Mouse (Mus musculus) urinary bladder, postnatal 36 days (tissue): ENCODE measurements around the gene Srbd1.

Experiments used
- DNase-seq, 2 experiments: peaks; one replicate each; pipeline ENCODE4 v3.0.0; 2022; ENCODE audit warnings: low spot score in 2 of 2, mixed read lengths in 1 of 2

Srbd1 gene

DNA sequence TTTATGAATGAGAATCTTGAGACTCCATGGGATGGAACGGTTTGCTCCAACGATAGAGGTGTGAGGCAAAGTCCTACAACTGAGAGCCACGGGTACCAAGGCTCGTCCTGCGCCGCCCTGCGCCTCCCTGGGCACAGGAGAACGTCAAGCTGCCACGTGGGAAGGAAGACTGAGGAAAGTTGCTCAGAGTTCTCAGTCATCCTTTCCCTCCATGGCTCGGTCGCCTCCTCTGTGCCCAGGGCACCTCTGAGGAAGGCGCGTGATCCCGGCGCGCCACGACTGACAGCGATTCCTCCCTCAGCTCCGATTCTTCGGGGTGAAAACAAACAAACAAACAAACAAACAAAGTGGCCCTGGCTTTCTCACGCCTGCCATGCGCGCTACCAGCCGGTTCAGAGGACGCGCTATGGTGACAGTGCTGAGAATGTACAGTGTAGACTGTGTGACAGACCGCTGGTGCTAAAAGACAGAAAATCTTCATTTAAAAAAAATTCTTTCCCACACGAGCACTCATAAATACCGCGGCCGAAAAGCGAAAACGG, 367 bp downstream of the Srbd1 start:
- DNase-seq: no peak

DNA sequence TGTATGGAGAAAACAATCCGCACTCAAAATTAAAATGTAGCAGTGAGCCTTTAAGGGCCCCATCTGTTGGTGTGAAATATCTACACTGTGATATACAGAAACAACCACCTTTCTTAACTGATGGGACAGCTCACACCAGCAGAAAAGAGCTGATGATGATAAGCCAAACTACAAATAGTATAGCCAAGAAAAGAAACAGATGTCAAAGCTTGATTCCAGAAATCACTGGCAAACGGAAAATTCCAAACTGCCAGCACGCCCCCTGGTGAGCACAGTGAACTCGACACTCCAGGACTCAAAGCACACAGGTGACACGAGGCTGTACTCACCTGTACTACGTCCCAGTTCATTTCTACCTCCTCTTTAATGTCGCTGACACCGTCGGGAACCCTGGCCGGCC, 9.1 kb downstream of the Srbd1 start:
- no peak for DNase-seq

DNA sequence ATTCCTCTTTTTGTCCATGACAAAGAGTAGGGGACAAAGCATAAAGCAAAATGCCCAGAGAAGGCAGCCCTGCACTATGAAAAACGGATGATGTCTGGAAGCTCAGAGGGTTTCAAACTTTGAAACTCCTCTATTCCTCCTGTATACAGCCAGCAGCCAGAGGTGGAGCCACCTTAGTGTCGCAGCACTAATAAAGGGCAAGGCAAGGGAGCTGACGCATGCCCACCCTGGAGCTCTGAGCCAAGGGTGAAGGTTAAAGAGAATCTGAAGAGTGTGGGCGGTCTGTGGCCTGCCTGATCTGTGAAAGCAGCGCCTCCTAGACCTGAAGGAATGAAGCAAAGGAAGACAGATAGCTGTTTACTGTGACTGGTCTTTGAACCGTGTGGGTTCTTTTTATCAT, 10.5 kb downstream of the Srbd1 start:
- DNase-seq: no peak

DNA sequence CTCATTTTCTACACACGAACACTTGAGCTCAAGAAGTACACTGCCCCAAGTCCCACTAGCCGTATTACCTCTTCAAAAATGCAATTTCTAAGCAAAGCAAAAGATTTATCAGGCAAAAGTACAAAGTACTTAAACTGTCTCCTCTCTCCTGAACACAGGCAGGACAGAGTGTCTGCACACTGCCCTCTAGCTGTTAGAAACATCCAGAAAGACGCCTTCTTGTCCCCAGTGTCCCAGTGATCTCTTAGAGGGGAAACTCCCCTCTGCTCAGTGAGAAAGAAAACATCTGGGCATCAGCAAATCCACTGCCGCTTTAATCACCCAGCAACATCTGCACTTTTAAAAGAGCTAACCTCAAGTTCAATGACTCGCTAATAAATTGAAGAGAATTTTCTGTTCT, 12.4 kb downstream of the Srbd1 start:
- no peak for DNase-seq

DNA sequence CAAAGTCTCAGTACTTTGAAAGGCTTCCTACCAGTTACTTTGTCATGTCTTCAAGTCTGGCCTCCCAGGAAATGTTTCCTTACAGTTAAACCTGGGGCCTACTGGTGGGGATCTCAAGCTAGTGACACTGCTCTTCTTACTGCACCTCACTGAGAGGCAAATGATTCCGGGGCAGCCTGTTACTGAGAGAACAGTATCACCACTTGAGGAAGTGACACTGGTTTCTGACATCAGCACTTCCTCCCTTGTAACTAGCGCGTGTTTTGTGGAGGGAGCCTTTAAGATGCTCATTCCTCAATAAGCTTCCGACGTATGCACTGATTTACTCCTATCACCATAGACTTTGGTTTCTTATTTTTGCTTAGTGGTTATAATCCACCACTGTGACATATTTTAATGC, 16.8 kb downstream of the Srbd1 start:
- no peak for DNase-seq

DNA sequence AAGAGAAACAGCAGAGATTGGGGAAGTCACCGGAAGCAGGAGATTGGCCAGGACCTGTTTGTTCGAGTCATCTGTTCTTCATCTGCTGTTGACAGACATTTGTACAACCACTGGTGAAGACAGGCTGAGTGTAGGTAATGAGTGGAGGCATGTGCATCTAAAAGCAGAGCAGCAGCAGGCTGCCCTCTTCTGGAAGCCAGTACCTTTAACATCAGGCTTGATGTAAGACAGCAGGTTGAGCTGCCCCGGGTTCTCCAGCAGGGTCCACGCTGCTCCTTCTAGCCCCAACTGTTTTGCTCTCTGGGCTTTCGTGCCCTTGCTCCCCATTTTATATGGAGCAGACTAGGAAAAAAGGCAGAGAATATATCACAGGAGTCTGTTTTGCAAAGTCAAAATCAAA, 19.1 kb downstream of the Srbd1 start:
- DNase-seq: no peak

DNA sequence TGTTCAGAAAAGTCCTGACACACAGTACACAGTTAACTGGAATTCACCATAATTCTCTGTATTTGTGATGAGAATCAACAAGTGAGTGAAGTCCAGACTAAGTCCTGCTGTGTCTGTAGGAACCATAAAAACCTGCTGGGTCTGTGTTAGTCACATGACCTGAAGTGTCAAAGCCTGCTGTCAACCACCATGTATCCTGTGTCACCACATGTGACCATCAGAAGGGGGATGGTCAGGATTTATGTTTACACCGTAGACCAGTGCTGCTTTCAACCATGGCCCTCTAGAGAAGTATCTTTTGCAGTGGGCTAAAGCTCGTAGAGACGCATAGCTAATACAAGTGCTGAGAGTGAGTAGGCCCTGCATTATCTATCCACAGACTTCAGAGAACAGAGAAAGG, 21.8 kb downstream of the Srbd1 start:
- no peak for DNase-seq

DNA sequence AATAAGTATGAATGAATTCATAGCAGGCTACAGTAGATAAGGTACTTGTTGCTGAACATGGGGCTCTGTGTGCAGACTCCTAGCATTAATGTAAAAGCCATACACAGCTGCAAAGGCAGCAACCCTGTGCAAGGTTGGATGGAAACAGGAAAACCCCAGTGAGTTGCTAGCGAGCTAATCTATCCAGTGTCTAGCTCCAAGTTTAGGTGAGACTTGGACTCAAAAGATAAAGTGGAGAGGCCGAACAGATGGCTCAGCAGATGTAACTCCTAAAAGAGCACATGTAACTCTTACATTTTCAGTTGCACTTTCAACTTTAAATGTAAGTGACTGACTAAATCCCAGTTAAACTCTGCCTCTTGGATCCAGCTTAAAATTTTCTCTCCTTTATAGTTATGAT, 48.1 kb downstream of the Srbd1 start:
- no peak for DNase-seq

DNA sequence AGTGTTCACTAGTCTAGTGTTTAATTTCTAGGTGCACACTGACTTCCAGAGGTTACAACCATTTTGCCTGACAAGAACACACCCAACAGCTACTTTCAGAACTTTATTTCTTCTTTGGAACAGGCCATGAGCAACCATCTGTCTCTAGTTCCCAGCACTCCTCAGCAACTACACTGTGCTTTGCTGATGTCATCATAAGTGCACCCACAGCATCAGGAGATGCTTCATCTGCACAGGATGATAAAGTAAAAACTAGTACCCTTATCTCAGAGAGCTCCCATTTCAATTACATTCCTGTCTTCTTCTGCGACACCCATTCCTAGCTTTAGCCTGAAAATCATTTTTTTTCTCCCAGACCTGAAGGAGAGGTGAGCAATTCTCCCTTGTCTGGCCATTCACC, 51.9 kb downstream of the Srbd1 start:
- DNase-seq: no peak

DNA sequence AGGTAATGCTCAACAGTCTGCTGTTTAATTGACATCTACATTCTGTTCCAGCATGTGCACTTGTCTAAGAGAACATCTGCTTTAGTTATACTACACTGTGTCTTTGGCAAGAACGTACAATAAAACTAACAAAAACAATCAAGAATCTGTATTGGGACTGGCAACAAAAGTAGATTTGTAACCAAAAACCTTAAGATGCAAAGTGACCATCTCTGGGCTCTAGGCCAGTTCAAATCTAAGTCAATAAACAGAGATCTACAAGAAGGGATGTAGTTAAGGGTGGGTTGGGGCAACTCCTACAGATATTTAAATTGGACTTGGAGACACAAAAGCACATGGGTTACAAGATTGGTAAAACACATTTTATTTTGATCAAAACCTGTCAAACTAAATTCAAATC, 53.3 kb downstream of the Srbd1 start:
- DNase-seq: no peak

DNA sequence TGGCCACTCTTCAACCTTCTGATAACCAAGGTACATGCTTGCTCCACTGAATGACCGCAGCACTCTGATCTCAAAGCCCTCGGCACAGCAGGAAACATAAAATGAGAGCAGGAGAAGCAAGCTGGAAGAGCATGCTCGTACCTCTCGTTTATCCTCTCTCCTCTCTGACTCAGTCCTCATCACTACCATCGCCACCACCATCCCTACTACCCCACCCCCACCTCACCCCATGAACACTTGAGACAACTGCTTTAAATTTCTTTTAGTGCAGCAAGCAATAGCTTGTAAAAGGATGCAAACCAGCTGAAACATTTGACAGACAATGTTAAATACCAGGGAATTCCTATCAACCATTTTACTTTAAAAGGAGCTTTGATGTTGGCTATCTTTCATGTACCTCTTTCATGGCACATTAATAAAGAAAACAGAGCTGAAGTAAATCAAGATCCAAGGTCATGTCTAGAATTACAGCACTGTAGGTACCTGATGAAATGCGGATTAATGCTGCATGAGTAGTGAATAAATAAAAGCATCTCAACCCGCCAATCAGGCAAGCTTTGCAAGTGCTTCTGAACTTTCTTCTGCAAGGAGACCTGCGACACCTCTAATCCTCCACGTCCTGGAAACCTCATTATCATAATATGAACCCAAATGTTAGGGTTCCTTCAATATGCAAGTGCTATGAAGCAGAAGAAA, 54.9 kb downstream of the Srbd1 start:
- no peak for DNase-seq

DNA sequence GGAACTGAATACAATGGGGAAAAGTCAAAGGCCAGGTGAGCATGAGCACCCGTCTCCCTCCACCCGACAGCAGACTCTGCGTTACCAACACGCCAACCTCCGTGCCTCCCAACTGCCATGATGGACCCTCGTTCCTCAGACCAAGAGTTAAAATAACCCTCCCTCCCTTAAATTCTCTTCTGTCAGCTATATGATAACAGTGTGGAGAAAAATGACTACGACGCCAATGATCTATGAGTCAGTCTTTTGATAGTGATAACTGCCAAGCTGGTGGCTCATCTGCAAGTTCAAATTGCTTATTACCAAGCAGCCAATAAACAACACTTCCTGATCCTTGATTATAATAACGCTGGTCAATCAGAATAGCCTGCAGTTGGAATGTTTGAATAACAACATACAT, 57.1 kb downstream of the Srbd1 start:
- DNase-seq: no peak

DNA sequence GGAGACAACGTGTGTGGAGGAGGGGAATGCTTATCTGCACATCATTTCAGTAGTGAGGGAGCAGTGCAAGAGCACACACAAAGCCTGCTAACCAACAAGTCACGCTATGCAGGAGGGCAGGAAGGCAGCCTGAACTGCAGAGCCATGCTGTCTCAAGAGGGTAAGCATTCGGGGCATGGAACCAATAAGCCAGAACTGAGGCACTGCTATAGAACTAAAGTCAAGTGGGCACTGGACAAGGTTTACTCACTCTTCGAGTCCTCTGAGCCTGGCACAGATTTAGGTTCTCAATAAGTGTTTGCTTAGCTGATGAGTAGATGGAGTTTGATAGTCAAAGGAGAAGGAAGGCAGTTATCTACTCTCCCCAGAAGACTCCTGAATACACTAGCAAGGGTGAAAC, 58.8 kb downstream of the Srbd1 start:
- DNase-seq: no peak

DNA sequence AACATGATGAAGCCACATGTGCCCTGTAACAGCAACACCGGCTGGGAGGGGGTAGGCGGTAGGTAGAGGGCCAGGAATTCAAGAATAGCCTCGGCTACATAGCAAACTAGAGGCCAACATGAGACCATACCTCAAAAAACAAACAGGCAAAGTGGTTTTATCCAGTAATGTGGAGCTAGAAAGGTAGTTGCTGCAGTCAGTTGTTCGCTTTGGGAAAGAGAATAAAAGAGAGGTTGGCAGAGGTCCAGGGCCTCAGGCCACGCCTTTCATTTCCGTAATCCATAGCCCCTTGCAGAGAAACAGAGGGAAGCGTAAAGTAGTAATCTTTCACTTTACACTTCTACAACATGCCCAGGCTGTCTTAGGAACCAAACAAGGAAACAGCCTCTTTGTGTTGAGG, 61.8 kb downstream of the Srbd1 start:
- DNase-seq: no peak

DNA sequence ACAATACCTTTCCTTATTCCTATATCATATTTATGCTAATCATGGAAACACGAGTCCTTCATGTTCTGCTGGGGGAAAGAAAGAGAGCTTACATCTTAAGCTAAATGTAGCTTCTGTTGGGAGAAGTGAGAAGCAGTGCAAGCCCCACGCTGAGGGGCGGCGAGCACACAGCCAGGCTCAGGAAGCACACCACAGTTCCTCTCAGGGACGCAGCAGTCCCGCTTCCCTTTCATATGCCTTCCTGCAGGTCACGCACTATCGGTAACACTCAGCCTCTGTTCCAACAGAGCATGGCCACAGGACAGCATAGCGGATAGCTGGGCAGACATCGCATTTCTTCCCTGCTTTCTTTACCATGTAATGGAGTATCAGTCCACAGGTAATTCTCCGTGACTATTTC, 66.9 kb downstream of the Srbd1 start:
- no peak for DNase-seq

DNA sequence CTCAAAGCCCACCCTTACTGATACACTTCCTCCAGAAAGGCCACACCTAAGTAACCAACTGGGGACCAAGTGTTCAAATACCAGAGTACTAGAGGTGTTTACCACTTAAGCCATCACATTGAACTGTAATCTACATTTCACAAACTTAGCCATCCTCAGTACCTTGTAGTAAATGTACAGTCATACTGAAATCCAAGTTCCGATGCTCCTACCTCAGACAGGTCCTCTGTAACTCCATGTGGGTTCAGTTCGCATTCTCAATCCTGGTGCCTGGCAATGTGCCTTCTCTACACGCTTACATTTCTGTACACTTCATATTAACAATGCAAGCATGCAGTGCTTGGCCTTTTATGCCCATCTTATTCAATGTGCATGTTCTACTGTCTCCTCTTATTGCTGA, 77.5 kb downstream of the Srbd1 start:
- no peak for DNase-seq

DNA sequence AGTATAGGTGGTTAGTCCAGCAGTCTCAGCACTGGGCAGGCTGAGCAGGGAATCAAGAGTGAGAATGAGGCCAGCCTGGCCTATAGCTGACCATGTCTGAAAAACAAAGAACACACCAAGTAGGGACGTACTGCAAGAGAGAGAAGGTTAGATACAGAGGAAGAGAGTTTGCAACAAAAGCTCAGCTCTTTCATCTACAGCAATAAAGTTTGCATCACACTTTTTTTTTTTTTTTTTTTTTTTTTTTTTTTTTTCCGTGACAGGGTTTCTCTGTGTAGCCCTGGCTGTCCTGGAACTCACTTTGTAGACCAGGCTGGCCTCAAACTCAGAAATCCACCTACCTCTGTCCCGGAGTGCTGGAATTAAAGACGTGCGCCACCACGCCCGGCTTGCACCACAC, 79.1 kb downstream of the Srbd1 start:
- DNase-seq: no peak

DNA sequence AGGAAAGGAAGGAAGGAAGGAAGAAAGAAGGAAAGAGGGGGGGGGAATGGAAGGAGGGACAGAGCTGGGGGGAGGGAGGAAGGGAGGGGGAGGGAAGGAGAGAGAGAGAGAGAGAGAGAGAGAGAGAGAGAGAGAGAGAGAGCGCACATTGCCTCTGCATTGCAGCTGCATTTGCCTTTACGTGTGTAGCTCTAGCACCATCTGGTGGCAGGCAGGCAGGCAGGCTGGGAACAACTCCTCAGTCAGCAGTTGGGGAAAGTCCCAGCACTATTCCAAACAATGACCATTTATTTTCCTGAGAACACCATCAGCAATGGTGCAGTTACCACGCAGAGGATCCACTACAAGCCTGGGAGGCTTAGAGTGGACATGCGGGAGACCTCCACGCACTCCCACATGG, 81.5 kb downstream of the Srbd1 start:
- peak; percentile 46 to 53 for DNase-seq

DNA sequence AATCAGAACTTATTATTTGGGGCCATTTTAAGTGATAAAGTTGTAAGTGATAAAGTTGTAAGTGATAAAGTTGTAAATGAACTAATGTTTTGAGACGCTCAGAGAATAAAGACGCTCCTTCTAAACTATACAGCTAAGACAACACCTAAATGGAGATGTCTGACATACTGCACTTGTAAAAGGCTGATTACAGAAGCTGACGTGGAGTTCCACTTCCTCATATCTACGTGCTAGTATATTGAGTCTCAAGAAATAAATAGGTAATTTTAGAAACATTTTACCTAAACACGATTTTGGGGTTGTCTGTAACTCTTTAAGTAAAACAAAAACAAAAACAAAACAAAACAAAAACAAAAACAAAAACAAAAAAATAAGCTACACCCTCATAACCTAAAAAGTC, 84.1 kb downstream of the Srbd1 start:
- DNase-seq: no peak

DNA sequence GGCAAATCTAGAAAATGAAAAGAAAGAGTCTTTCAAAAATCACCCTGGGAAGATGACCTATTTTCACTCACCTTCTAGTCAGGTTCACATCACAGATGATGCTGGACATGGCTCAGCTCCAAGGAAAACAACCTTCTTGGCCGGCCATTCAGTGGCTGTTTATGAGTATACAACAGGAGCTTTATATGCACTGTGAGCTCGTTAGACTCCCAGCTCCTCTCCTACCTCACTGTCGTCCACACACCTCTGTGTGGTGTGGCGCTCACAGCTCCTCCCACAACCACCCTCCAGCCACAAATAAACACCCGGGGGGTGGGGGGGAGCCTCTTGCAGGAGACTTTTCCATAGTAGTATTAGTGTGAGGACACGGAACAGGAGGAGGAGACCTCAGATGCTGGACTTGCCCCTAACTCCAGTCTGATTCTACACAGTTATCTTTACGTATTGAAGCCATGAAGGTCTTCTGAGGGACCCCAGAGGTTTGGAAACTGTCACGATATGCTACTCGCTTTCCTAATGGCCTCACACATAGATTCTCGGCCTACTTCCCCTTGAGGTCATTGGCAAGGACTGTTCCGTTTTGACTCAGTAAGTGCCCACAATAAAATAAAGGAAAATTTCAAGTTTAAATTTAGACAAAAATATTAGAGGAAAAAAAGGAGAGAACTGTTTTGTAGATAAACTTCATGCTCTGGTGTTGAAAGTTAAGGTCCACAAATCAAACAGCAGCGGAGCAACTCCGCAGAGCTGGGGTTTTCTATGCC, 104.6 kb downstream of the Srbd1 start:
- DNase-seq: no peak

DNA sequence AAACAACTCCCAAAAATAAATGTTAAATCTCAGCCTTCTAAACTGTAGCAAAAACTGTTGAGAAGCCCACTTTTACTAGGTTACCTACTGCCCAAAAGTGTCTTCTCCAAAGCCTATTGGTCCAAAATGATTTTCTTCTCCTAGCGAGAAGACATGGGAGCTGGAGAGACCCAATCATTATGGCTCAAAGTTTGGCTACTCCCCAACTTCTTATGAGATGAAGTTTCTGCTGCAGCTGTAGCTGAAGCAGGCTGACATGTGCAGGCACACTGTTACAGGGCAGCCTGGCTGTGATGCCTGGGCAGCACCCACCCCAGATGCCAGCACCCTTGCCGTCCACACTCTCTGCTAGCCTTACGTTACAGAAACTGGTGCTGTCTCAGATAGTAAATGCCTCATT, 105.2 kb downstream of the Srbd1 start:
- no peak for DNase-seq

DNA sequence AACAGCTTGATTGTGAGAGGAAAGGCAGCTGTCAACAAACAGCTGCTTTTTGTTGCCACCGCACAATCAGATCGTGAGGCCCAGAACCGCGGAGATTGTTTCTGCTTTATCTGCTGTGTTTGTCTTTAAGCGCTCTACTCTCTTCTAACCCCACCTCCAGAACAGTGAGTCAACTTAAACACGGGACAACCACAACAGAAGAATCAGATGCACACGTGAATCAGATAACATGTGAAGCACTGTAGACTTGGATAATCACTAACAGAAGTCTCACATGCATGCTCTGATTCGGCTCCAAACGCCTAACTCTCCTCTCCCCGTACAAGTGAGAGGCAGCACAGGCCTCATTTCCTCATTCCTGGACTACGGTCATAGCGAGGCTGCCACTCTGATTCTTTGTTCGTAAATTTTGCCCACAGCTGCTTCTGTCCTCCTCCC, 106.7 kb downstream of the Srbd1 start:
- DNase-seq: peak; percentile 36 to 37

DNA sequence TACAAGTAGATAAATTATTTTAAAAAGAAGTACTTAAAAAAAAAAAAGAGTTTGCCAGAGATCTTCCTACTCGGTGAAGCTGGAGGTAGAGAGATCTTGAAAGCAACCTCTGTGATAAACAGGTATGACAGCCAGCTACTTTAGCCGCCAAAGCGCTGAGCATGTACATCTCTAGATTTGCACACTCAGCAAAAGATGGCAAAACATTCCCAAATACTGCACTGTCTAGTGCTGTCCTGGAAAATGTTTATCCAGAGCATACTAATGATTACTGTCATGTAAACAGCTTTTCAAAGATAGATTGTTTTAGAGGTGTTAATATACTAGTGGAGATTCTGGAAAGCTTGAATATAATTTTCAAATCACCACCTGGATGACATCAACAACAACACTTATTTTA, 109.4 kb downstream of the Srbd1 start:
- DNase-seq: no peak
